Comparison of ENCODE assay signal across 11 mouse cellular contexts in genomic region chr5:127577419-127577818, GRCm38 (mm10). TPM values are rescaled to one million over a fixed set of nuclear protein-coding genes. Genes with fewer than 3 reads are reported as not detected.
DNase-seq lines count a peak whose midpoint lies in the region; ATAC-seq and TF ChIP-seq lines count a peak whose summit lies in the region.
"Had no signal": no experiment of that assay in that cellular context is flagged by ENCODE, and none has a peak within 500 bp of the region (broad histone marks: within the 10 kb centered on the region; RNA-seq: fewer than 3 reads in every experiment).

No protein-coding gene starts in this region.

- no peaks in the 10 kb centered on the region for H3K4me1 ChIP-seq in neural tube, embryonic 11.5 days (ENCODE audit: control insufficient read depth, insufficient read depth, low read length)
- H3K4me1 ChIP-seq in neural tube, embryonic 15.5 days: no peaks in the 10 kb centered on the region
- no peaks in the 10 kb centered on the region for H3K4me1 ChIP-seq in cerebellum, adult 2 months (ENCODE audit: control insufficient read depth, insufficient read depth, low read length)
- H3K4me1 ChIP-seq: liver, embryonic 13.5 days had no signal

- TF ChIP-seq CTCF in gastrocnemius, adult 2 months (IDR thresholded peaks at IDR 0.05): peak; percentile 46
- TF ChIP-seq CTCF in cerebellum, adult 2 months (IDR thresholded peaks at IDR 0.05; ENCODE audit: borderline replicate concordance, insufficient read depth, low read depth, low read length): peak; percentile 85

- no peaks in the 10 kb centered on the region for H3K36me3 ChIP-seq in neural tube, embryonic 11.5 days (ENCODE audit: control insufficient read depth, insufficient read depth, low read length)
- H3K36me3 ChIP-seq in neural tube, embryonic 15.5 days: no peaks in the 10 kb centered on the region
- H3K36me3 ChIP-seq: G1E; liver, embryonic 13.5 days had no signal

- H3K4me2 ChIP-seq in neural tube, embryonic 11.5 days (ENCODE audit: low read depth): no peak overlapping the region
- H3K4me2 ChIP-seq in neural tube, embryonic 15.5 days: no peak overlapping the region
- H3K4me2 ChIP-seq: liver, embryonic 13.5 days had no signal

- intact Hi-C loops in gastrocnemius, adult 2 months (cut with DNase I): loop anchor here (5.0 kb wide), 1 partner anchor 75 kb away; no protein-coding TSS in a partner anchor

- WGBS in neural tube, embryonic 11.5 days: 61% methylated on average over 8 of the region's 8 CpGs
- WGBS in neural tube, embryonic 15.5 days: 62% methylated on average over 8 of the region's 8 CpGs
- WGBS in cerebellum, adult 2 months: 27% methylated on average over 8 of the region's 8 CpGs

- no peak overlapping the region for H3K27ac ChIP-seq in gastrocnemius, adult 2 months
- no peak overlapping the region for H3K27ac ChIP-seq in neural tube, embryonic 11.5 days (ENCODE audit: low read depth, low read length)
- H3K27ac ChIP-seq in neural tube, embryonic 15.5 days (replicated peaks): no peak overlapping the region
- H3K27ac ChIP-seq in cerebellum, adult 2 months (ENCODE audit: insufficient read depth, low read length): no peak overlapping the region
- H3K27ac ChIP-seq: liver, embryonic 13.5 days had no signal

- ATAC-seq in neural tube, embryonic 11.5 days (ENCODE audit: insufficient read depth, low FRiP score, low TSS enrichment): no peak
- no peak for ATAC-seq in neural tube, embryonic 15.5 days (ENCODE audit: low FRiP score)
- ATAC-seq in megakaryocyte progenitor cell, adult 5-6 weeks (replicated peaks; ENCODE audit: poor library complexity): 0 out of 2 replicates have a peak, but pooled peaks have one; percentile 29

- TF ChIP-seq POLR2A in cerebellum, adult 2 months (IDR thresholded peaks at IDR 0.05; ENCODE audit: borderline replicate concordance, insufficient read depth, low read length): no peak

- no peaks in the 10 kb centered on the region for H3K27me3 ChIP-seq in neural tube, embryonic 11.5 days (ENCODE audit: control insufficient read depth, insufficient read depth, low read length)
- H3K27me3 ChIP-seq in neural tube, embryonic 15.5 days (replicated peaks): no peaks in the 10 kb centered on the region
- H3K27me3 ChIP-seq in cerebellum, adult 2 months (ENCODE audit: control insufficient read depth, insufficient read depth, low read length): no peaks in the 10 kb centered on the region
- H3K27me3 ChIP-seq: liver, embryonic 13.5 days had no signal

- H3K4me3 ChIP-seq in gastrocnemius, adult 2 months: no peak overlapping the region
- no peak overlapping the region for H3K4me3 ChIP-seq in neural tube, embryonic 11.5 days (ENCODE audit: low read depth, low read length)
- no peak overlapping the region for H3K4me3 ChIP-seq in neural tube, embryonic 15.5 days (replicated peaks)
- H3K4me3 ChIP-seq in cerebellum, adult 2 months (replicated peaks; ENCODE audit: insufficient read depth, low read depth, low read length): no peak overlapping the region
- H3K4me3 ChIP-seq: liver, embryonic 13.5 days had no signal

- H3K9ac ChIP-seq in neural tube, embryonic 11.5 days (ENCODE audit: low read length): no peak overlapping the region
- no peak overlapping the region for H3K9ac ChIP-seq in neural tube, embryonic 15.5 days (replicated peaks)
- H3K9ac ChIP-seq: liver, embryonic 13.5 days had no signal

- DNase-seq in gastrocnemius, adult 2 months: no peak
- no peak for DNase-seq in gastrocnemius, postnatal 4 days (ENCODE audit: low spot score in 2 of 2)
- DNase-seq in neural tube, embryonic 11.5 days (ENCODE audit: low spot score): peak; percentile 28
- peak; percentile 43 to 52 for DNase-seq in cerebellum, adult 2 months
- no peak for DNase-seq in adrenal gland, postnatal 14 days
- no peak for DNase-seq in testis, postnatal 10 days (ENCODE audit: low spot score)
- DNase-seq: heart, adult 11 months; liver, embryonic 13.5 days had no signal

- H3K9me3 ChIP-seq in neural tube, embryonic 11.5 days (ENCODE audit: control insufficient read depth, low read length): no peaks in the 10 kb centered on the region
- no peaks in the 10 kb centered on the region for H3K9me3 ChIP-seq in neural tube, embryonic 15.5 days (replicated peaks)
- H3K9me3 ChIP-seq: liver, embryonic 13.5 days had no signal

RNA-seq across cellular contexts. Expression of gene Glt1d1, which starts 54.6 kb away (rescaled TPM):
- total RNA-seq in gastrocnemius, adult 2 months (2021): not detected
- total RNA-seq in gastrocnemius, postnatal 4 days (2021): not detected
- 0.89 and 1.1 TPM in 2 replicates for polyA plus RNA-seq in neural tube, embryonic 11.5 days (2014; fragmentation: Nextera tagmentation; extraction: Ambion mirVana)
- polyA plus RNA-seq in neural tube, embryonic 15.5 days (2015; fragmentation: Nextera tagmentation; extraction: Ambion mirVana): 1.4 and 1.8 TPM in 2 replicates
- polyA plus RNA-seq in cerebellum, adult 2 months (2012; rRNA removed): 13.8 and 16.0 TPM in 2 replicates
- 6.2 and 7.0 TPM in 2 replicates for total RNA-seq in megakaryocyte progenitor cell, adult 5-6 weeks (2015)
- total RNA-seq in megakaryocyte progenitor cell, adult 5-6 weeks (2017): 8.5 and 9.5 TPM in 2 replicates
- 1.1 and 4.7 TPM in 2 replicates for total RNA-seq in adrenal gland, postnatal 14 days (2021)
- polyA plus RNA-seq: G1E had no signal

RNA-seq across cellular contexts. Expression of gene Slc15a4, which starts 55.3 kb away (rescaled TPM):
- total RNA-seq in gastrocnemius, adult 2 months (2021): 10 to 100 TPM; 21.4 to 22.1 TPM
- total RNA-seq in gastrocnemius, postnatal 4 days (2021): 10 to 100 TPM; 14.3 to 20.1 TPM
- polyA plus RNA-seq in neural tube, embryonic 11.5 days (2014; fragmentation: Nextera tagmentation; extraction: Ambion mirVana): 20.6 and 25.5 TPM in 2 replicates
- polyA plus RNA-seq in neural tube, embryonic 15.5 days (2015; fragmentation: Nextera tagmentation; extraction: Ambion mirVana): 25.9 and 29.1 TPM in 2 replicates
- 24.2 and 24.9 TPM in 2 replicates for polyA plus RNA-seq in cerebellum, adult 2 months (2012; rRNA removed)
- 18.2 and 30.1 TPM in 2 replicates for total RNA-seq in megakaryocyte progenitor cell, adult 5-6 weeks (2015)
- 35.4 and 90.9 TPM in 2 replicates for total RNA-seq in megakaryocyte progenitor cell, adult 5-6 weeks (2017)
- total RNA-seq in adrenal gland, postnatal 14 days (2021): 16.7 and 24.3 TPM in 2 replicates

Comparison
In these comparisons a context has a peak if more than half of its experiments do, and no peak if none do; other contexts are left out.
1. DNase-seq: peak in neural tube, embryonic 11.5 days (single experiment) and cerebellum, adult 2 months (2 of 2); none in gastrocnemius, adult 2 months (single experiment), gastrocnemius, postnatal 4 days (0 of 2), adrenal gland, postnatal 14 days (single experiment) and testis, postnatal 10 days (single experiment).